Mouse (Mus musculus): ENCODE data around the gene Gpr55.
"Not testable (repeated sequence)": the region's sequence is repeated elsewhere in the genome, so short reads cannot be mapped to it uniquely, and the experiment has no call there.

The Gpr55 gene

GRCm38 (mm10) chr1:85960873-85961272, at the start of gene Gpr55:
Gene Gpr55, minus strand, starts transcription at chr1:85961007.
- DNase-seq (ENCODE audit: low spot score): no peak

- DNase-seq (ENCODE audit: low spot score): peak; percentile 93
Measured at GRCm38 (mm10) chr1:86007778-86008177, 47.0 kb upstream of the Gpr55 start.

- no peak for DNase-seq (ENCODE audit: low spot score)
Measured at GRCm38 (mm10) chr1:86006040-86006439, 45.2 kb upstream of the Gpr55 start.

DNA sequence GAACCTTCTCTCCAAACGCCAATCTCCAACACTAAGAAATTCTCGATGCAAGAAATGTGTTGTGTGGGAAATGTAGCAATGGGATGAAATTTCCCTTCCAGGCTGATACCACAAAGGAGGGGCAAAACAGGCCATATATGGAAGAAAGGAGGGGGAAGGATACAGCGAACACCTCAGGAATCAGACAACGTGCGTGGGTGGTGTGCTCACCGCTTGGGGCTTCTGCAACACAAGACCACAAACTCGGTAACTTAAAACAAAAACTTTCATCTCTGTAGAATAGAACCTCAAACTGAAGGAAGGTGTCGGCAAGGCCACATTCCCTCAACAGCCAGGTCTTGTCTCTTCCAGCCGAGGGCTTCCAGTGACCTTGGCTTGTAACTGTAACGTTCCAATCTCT, 44.7 kb upstream of the Gpr55 start:
- DNase-seq (ENCODE audit: low spot score): no peak

DNA sequence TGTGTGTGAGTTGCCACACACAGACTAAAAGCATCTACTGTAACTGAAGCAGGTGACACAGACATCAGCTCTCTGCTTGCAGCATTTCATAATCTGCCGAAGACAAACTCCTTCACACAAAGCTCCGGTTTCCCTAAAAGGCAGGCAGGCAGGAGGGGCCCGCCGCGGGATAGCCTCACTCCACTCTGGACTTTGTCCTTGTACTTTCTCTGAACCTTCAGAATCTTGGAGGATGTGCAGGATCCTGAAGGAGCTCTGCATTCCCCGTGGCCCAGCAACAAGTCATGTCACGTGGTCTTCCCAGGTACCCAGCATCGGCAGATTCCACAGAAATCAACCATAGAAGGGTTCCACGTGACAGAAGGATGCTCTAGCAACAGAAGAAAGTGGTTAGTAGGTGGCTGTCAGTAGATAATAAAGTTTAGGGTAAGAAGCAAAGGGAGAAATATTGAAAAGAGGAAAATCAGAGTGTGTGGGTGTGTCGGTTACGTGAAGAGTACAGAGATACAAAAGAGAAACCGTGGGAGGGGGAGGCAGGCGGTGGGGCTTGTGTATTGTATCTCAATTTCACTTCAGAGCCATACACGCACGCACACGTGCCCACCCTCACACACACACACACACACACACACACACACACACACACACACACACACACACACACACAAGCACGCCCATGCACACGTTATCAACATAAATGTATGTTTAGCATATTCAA, 39.2 kb upstream of the Gpr55 start:
- DNase-seq (ENCODE audit: low spot score): no peak

DNA sequence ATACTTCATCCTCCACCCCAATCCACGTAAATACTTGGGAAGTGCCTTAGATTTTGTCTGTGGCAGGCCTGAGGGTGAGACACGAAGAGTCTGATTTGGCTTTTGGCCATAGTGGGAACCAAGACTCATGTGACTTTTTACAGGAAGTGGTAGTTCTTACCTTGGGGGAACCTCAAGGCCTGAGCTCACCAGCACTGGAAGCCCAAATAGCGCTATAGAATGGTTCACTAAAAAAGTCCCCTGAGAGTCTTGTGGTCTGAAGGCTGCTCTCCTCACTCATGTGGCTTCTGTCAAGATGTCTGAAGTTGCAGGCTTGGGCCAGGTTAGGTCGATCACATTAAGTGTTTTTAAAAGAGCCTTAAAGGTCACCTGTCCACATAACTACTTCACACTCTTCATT, 37.2 kb upstream of the Gpr55 start:
- DNase-seq (ENCODE audit: low spot score): no peak

- no peak for DNase-seq (ENCODE audit: low spot score)
Measured at GRCm38 (mm10) chr1:85997221-85997620, 36.4 kb upstream of the Gpr55 start.

DNA sequence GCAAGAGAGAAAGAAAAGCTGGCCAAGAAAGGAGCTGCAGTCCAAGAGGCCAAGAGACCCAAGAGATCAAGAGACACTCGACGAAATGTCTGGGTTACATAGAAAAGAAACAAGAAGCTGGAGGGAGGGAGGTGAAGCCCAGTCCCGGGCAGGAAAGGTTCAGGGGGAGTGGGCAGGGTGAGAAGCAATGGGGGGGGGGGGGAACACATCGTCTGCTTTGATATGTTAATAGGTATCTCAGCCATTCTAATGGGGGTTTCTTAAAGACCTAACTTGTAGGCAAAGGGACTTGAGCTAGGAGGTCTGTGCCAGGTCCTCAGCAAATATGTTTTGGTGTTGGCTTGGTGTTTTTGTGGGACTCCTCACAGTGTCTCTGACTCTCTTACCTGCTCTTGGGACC, 32.7 kb upstream of the Gpr55 start:
- DNase-seq (ENCODE audit: low spot score): no peak

- DNase-seq (ENCODE audit: low spot score): no peak
Measured at GRCm38 (mm10) chr1:85992175-85992574, 31.4 kb upstream of the Gpr55 start.

GRCm38 (mm10) chr1:85988882-85989281, 28.1 kb upstream of the Gpr55 start:
- not testable (repeated sequence) for DNase-seq (ENCODE audit: low spot score)

DNA sequence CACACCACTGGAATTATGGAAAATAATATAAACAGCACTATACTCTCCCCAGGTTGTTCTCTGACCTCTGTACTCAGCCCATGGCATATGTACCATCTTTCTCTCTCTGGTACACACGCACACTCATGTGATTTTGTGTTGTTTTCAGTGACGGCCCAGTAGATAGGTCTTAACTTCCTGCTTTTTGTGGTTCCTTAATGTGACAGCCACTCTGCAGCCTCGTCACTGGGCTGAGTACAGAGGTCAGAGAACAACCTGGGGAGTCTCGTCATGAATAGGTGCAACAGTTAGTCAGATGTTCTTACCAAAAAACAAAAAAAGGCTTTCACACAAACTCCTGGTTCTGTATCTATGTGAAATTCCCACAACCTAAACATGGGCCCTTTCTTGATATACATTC, 27.5 kb upstream of the Gpr55 start:
- no peak for DNase-seq (ENCODE audit: low spot score)

DNA sequence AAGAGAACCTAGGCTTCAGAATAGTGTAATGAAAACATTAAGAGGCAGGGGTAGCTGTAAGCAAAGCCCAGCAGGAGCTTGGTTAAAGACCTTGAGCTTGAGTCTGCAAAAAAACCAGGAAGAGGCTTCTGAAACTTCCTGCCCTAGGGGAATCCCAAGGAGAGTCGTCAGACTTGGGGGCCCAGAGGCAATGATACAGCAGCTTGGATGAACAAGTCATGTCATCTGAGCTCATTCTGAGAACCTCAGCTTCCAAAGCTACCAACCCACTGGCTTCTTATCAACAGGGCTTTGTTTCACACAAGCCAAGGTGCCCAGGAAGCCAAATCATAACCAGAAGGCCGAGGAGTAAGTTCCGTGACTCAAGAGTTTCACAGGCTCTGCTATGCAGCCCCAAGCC, 25.0 kb upstream of the Gpr55 start:
- no peak for DNase-seq (ENCODE audit: low spot score)

DNA sequence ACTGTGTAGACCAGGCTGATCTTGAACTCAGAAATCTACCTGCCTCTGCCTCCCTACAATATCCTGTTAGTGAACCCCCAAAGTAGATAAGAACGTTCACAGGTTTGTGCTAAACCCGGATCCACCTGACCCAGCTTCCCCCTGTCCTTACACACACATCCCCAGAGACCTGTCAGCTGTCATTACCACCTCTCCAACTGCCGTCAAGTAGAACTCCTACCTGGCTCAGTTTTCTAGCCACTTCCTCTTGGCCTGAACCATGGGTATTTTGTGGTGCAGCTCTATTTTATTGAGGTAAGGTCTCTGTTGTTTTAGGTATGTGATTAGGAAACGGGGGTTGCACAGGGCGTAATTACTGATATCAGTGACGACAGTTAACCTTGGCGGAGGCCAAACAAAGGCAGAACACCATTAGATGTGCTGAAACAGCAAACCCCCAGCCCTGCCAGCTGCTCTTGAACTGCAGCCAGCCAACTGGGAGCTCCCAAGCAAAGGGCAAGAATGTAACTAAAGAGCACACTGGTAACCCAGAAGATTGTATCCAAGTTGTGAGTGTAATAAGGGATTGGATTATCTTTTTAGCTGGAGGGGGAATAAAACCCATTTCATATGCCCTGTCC, 21.0 kb upstream of the Gpr55 start:
- no peak for DNase-seq (ENCODE audit: low spot score)

DNA sequence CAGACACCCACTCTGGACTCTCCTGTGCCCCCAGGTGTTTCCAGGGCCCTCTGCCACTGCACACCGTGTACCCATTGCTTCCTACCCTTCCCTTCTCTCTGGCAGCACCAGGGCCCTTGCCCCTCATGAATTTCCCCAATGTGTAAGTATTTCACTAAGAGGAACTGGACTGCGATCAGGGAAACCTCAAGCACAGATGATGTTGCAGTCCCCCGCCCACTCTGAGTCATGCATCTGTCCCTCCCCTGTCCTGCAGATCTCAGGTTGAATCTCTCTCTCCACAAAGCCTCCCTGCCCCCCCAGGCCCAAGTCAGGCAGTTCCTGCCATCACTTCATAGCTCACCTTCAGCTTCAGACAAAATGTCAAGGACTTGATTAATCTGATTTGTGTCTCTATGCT, 16.9 kb upstream of the Gpr55 start:
- DNase-seq (ENCODE audit: low spot score): no peak

GRCm38 (mm10) chr1:85973468-85973877, 12.7 kb upstream of the Gpr55 start:
- DNase-seq (ENCODE audit: low spot score): no peak

GRCm38 (mm10) chr1:85972341-85972740, 11.5 kb upstream of the Gpr55 start:
- DNase-seq (ENCODE audit: low spot score): no peak

- no peak for DNase-seq (ENCODE audit: low spot score)
Measured at GRCm38 (mm10) chr1:85971070-85971469, 10.3 kb upstream of the Gpr55 start.

DNA sequence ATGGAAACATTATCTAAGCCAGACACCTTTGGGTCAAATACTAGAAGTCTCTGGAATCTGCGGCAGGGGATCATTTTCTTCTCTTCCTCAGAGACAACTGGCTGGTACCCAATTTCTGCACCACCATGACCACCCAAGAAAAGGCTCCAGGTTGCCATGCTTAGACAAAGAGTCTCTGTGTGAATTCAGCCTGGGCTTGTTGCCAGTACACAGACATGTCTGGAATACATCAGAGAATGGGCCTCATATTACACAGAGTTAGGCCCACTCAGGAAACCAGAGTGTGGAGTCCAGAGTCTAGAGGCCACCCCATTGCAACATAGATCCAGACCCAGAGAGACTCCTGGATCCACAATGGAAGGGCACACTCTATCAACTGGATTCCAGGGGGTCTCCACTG, 8.7 kb upstream of the Gpr55 start:
- peak; percentile 54 for DNase-seq (ENCODE audit: low spot score)

- no peak for DNase-seq (ENCODE audit: low spot score)
Measured at GRCm38 (mm10) chr1:85969081-85969480, 8.3 kb upstream of the Gpr55 start.

GRCm38 (mm10) chr1:85965856-85966255, 5.0 kb upstream of the Gpr55 start:
- DNase-seq (ENCODE audit: low spot score): no peak

DNA sequence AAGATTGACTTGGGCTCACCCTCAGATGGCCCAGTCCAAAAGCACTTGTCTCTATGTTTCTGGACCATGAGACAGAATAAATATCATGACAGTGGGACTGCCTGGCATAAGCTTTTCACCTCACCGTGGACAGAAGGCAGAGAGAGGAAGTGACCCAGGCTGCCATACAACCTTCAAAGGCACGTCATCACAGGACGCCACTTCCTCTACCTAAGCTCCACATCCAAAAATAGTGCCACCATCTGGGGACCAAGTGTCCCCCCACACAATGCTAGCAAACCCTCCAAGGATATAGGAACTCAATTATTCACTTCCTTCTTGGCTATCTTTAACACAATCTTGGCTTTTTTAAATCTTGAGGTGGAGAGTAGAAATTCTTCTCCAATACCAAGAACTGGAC, 1.3 kb upstream of the Gpr55 start:
- DNase-seq (ENCODE audit: low spot score): no peak

GRCm38 (mm10) chr1:85959889-85960276, 924 bp downstream of the Gpr55 start:
- no peak for DNase-seq (ENCODE audit: low spot score)

DNA sequence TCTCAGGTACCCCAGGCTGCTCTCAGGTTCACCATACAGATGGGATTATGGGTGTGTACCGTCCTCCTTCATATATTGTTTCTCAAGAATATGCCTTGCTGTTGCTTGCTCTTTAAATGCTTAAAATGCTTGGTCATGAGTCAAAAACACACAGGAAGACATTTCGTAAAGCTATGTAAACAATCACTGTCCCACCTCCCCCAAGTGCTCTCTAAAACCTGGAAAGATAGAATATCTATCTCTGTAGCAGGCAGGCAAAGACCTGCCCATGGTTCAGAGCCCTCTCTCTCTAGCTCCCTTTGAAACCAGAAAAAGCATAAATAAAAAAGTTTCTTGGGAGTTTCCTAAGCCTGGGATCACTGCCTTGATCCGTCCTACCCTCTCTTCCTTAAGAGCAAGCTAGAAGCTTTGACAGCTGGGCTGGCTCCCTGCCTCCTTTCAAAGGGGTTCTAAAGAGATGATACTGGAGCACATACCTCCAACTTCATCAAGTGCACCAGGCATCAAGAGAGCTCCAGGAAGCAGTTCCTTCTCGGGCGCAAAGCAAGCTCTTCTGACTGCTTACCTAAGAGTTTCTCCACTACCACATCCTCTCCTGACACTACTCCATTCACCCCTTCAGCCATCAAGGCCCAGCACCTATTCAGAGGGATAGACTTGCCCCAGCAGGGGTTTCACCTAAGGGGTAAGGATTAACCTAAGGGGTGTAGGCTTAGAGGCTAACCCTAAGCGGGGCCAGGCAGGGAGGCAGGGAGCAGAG, 1.5 kb downstream of the Gpr55 start:
- no peak for DNase-seq (ENCODE audit: low spot score)

Measured in layer of hippocampus, adult 11-12 months (tissue).